Mouse (Mus musculus) stomach, embryonic 16.5 days (tissue): Measurements from ENCODE around the gene Itga9. TPM values are rescaled to one million over a fixed set of nuclear protein-coding genes. Genes with fewer than 3 reads are reported as not detected.

Experiments used
- ATAC-seq: fragments of 200-750 bp; cut with Nextera tagmentation; 2 replicates; pipeline ENCODE4 v1.8.0; 2017; ENCODE audit warnings: moderate number of reproducible peaks, moderate TSS enrichment; ENCODE audit not compliant: insufficient read depth, low FRiP score
- H3K27ac ChIP-seq: fragments of 300-500 bp; sonication (generic); 2 replicates; pipeline ENCODE4 v1.5.1; 2014; ENCODE audit warnings: low read length
- H3K27me3 ChIP-seq: fragments of 300-500 bp; sonication (generic); 2 replicates; pipeline ENCODE4 v1.6.1; 2014; ENCODE audit warnings: low read length, control low read depth, mixed read lengths; ENCODE audit not compliant: control insufficient read depth, insufficient read depth
- H3K36me3 ChIP-seq: fragments of 300-500 bp; sonication (generic); 2 replicates; pipeline ENCODE4 v1.6.1; 2014; ENCODE audit warnings: low read length; ENCODE audit not compliant: control insufficient read depth, insufficient read depth
- H3K4me1 ChIP-seq: fragments of 300-500 bp; sonication (generic); 2 replicates; pipeline ENCODE4 v1.6.1; 2014; ENCODE audit warnings: low read length, control low read depth, mixed read lengths; ENCODE audit not compliant: control insufficient read depth, insufficient read depth
- H3K4me2 ChIP-seq: fragments of 300-500 bp; sonication (generic); 2 replicates; pipeline ENCODE4 v1.6.1; 2014; ENCODE audit warnings: low read depth, low read length, mixed read lengths
- H3K4me3 ChIP-seq: fragments of 300-500 bp; sonication (generic); replicated peaks from 2 replicates; pipeline ENCODE4 v1.5.1; 2014; ENCODE audit warnings: mild to moderate bottlenecking, low read length
- H3K9ac ChIP-seq: fragments of 300-500 bp; sonication (generic); 2 replicates; pipeline ENCODE4 v1.6.1; 2014; ENCODE audit warnings: low read length
- H3K9me3 ChIP-seq: fragments of 300-500 bp; sonication (generic); replicated peaks from 2 replicates; pipeline ENCODE4 v1.6.1; 2016; ENCODE audit warnings: low read length, control low read depth; ENCODE audit not compliant: control insufficient read depth
- WGBS: fragments of 180-500 bp; shearing (Covaris S2); extraction: QIAGEN DNeasy Blood & Tissue Kit; methylation state at CpG from one replicate; pipeline ENCODE4 v1.1.7; 2014; 5-methylcytosine and 5-hydroxymethylcytosine counted together
- polyA plus RNA-seq: library from polyadenylated mRNA; unstranded; fragments of >200 nt; fragmentation: Nextera tagmentation; extraction: Ambion mirVana; gene quantifications from 2 replicates; pipeline ENCODE4 v1.2.1, GENCODE M21; 2015

Itga9 gene
- polyA plus RNA-seq, 1 experiment from 2014 or later = 5.5 TPM

- Histone ChIP-seq H3K9ac (0 out of 2 replicates have a peak overlapping the region, but pooled peaks have one; percentile 18), H3K9me3 (no peaks in the 10 kb centered on the region), H3K27ac (peak overlapping the region; percentile 24; the same call in 1 of the 2 replicates), H3K27me3 (no peaks in the 10 kb centered on the region), H3K36me3 (no peaks in the 10 kb centered on the region), H3K4me1 (peaks cover 6% of the 10 kb centered on the region; the same call in 1 of the 2 replicates), H3K4me3 (no peak overlapping the region), H3K4me2 (no peak overlapping the region)
- no peak for ATAC-seq
- WGBS = 73% methylated on average over 6 of the region's 6 CpGs
Measured at GRCm38 (mm10) chr9:118631775-118632757, 25.6 kb downstream of the Itga9 start.

- Histone ChIP-seq H3K36me3 (no peaks in the 10 kb centered on the region), H3K9ac (no peak overlapping the region), H3K4me2 (no peak overlapping the region), H3K9me3 (no peaks in the 10 kb centered on the region), H3K27me3 (no peaks in the 10 kb centered on the region), H3K4me1 (peaks cover 6% of the 10 kb centered on the region; the same call in 1 of the 2 replicates), H3K4me3 (no peak overlapping the region), H3K27ac (no peak overlapping the region; the same call in 1 of the 2 replicates)
- WGBS = 37% methylated on average over 14 of the region's 14 CpGs
- no peak for ATAC-seq
Measured at GRCm38 (mm10) chr9:118632758-118633143, 26.3 kb downstream of the Itga9 start.

GRCm38 (mm10) chr9:118638642-118639210, 32.2 kb downstream of the Itga9 start:
- Histone ChIP-seq H3K9me3 (no peaks in the 10 kb centered on the region), H3K9ac (no peak overlapping the region), H3K36me3 (0 out of 2 replicates have a peak, but pooled peaks cover 5% of the 10 kb centered on the region), H3K27ac (no peak overlapping the region), H3K27me3 (no peaks in the 10 kb centered on the region), H3K4me2 (no peak overlapping the region), H3K4me1 (no peaks in the 10 kb centered on the region), H3K4me3 (no peak overlapping the region)
- WGBS = 79% methylated on average over 5 of the region's 5 CpGs
- no peak for ATAC-seq

GRCm38 (mm10) chr9:118645698-118646355, 39.3 kb downstream of the Itga9 start:
- H3K36me3 ChIP-seq = no peaks in the 10 kb centered on the region
- no peak overlapping the region for H3K4me3 ChIP-seq
- no peaks in the 10 kb centered on the region for H3K4me1 ChIP-seq
- H3K9ac ChIP-seq = no peak overlapping the region
- 67% methylated on average over 17 of the region's 17 CpGs for WGBS
- H3K27me3 ChIP-seq = no peaks in the 10 kb centered on the region
- no peak overlapping the region for H3K27ac ChIP-seq
- no peaks in the 10 kb centered on the region for H3K9me3 ChIP-seq
- H3K4me2 ChIP-seq = no peak overlapping the region
- ATAC-seq = no peak

- Histone ChIP-seq H3K4me3 (no peak overlapping the region), H3K9ac (no peak overlapping the region), H3K4me2 (no peak overlapping the region), H3K27me3 (no peaks in the 10 kb centered on the region), H3K9me3 (no peaks in the 10 kb centered on the region), H3K27ac (no peak overlapping the region), H3K4me1 (peaks cover 4% of the 10 kb centered on the region; the same call in 1 of the 2 replicates), H3K36me3 (no peaks in the 10 kb centered on the region)
- 52% methylated on average over 3 of the region's 3 CpGs for WGBS
- no peak for ATAC-seq
Measured at GRCm38 (mm10) chr9:118647495-118647894, 41.0 kb downstream of the Itga9 start.

- H3K27ac ChIP-seq = no peak overlapping the region
Measured at GRCm38 (mm10) chr9:118650976-118651375, 44.5 kb downstream of the Itga9 start.

GRCm38 (mm10) chr9:118651939-118652338, 45.4 kb downstream of the Itga9 start:
- Histone ChIP-seq H3K4me1 (peaks cover 4% of the 10 kb centered on the region; the same call in 1 of the 2 replicates), H3K36me3 (no peaks in the 10 kb centered on the region), H3K4me3 (no peak overlapping the region), H3K27me3 (no peaks in the 10 kb centered on the region), H3K27ac (no peak overlapping the region), H3K9me3 (no peaks in the 10 kb centered on the region), H3K4me2 (no peak overlapping the region), H3K9ac (no peak overlapping the region)
- no peak for ATAC-seq
- 52% methylated on average over 2 of the region's 2 CpGs for WGBS

More at GRCm38 (mm10) chr9:118650976-118651375, 44.5 kb downstream of the Itga9 start:
- no peaks in the 10 kb centered on the region for H3K36me3 ChIP-seq
- no peaks in the 10 kb centered on the region for H3K27me3 ChIP-seq
- 36% methylated on average over 4 of the region's 4 CpGs for WGBS
- no peak overlapping the region for H3K4me3 ChIP-seq
- no peak overlapping the region for H3K4me2 ChIP-seq
- no peak overlapping the region for H3K9ac ChIP-seq
- ATAC-seq = no peak
- H3K4me1 ChIP-seq = peaks cover 4% of the 10 kb centered on the region; the same call in 1 of the 2 replicates
- H3K9me3 ChIP-seq = no peaks in the 10 kb centered on the region

- no peak overlapping the region for H3K9ac ChIP-seq
- no peak for ATAC-seq
- no peak overlapping the region for H3K4me2 ChIP-seq
- no peak overlapping the region for H3K27ac ChIP-seq
- 27% methylated on average over 1 of the region's 1 CpGs for WGBS
- no peaks in the 10 kb centered on the region for H3K36me3 ChIP-seq
- peaks cover 4% of the 10 kb centered on the region; the same call in 1 of the 2 replicates for H3K4me1 ChIP-seq
- H3K27me3 ChIP-seq = no peaks in the 10 kb centered on the region
- H3K9me3 ChIP-seq = no peaks in the 10 kb centered on the region
- H3K4me3 ChIP-seq = no peak overlapping the region
Measured at GRCm38 (mm10) chr9:118653436-118653835, 46.9 kb downstream of the Itga9 start.
